Mouse (Mus musculus) retina, embryonic 14.5 days (tissue): Measurements from ENCODE around the gene Rgl1.

Experiments
- DNase-seq: peaks from one replicate; pipeline ENCODE4 v3.0.0-alpha.2; 2015; ENCODE audit warnings: low spot score

Rgl1 gene

DNA sequence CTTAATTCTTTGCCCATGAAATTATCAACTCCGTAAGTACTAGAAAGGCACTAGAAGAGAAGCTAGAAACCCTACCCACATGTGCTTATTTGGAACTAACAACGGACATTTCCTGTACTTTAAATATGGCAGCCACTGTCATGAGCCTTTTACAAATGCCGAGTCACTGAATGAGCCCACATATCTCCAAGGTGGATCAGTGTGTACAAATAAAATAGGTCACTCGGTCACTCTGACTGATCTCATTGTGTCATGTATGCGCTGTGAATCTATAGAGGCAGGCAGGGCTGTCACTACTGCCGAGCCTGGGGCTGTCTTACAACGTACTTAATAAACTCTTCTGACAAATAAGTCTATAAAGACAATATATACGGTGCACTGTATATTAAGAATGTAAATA is 181.2 kb downstream of the Rgl1 start:
- peak; percentile 39 for DNase-seq

DNA sequence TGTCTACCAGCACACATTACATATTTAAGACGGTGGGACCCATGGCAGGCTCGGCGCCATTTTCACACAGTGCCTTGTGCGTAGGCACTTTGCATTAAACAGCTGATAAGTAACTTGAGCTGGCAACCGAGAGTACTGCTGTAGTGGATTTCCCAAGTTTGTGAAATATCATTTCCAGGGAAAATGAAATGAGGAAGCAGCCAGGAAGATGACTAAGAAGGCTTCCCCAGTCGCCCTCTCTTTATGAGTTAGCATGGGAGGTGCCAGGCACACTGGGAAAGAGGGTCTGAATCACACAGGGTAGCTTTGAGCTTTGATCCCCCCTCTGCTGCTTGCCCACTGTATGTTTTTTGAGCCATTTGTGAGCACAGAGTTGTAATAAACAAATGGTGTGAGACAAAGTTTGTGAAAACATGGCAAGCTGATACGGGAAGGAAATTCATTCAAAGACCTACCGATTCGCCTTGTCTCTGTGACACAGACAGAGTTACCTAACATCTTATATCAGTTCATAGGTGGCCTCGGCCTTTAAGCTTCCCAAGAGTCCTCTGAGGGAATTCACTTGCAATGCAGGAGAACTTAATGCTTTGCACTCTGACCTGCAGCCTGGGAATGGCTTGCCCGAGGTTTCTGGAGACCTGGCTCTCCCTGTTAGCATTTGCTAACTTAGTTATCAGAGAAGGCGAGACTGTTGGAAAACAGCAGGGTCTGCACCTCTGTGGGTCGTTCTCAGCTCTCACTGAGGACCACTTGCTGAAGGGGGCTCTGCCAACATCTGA is 184.8 kb downstream of the Rgl1 start:
- DNase-seq, result no peak

DNA sequence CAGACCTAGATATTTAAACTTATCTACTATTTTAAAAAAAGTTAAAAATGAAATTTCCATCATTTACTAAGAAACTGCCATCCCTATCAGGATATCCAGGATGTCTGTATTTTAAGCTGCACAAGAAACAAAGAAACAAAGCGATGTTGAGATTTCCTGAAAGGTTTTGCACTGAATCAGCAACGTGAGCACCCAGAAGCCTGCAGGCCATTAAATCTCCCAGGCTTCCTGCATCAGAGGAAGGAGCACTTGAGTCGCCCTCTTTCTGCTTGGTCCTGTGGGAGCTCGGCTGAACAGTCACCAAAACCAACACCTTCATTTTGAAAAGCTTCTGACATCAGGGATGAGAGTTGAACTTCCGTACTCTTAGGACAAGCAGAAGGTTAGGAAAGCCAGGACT is 187.2 kb downstream of the Rgl1 start:
- DNase-seq, result no peak

DNA sequence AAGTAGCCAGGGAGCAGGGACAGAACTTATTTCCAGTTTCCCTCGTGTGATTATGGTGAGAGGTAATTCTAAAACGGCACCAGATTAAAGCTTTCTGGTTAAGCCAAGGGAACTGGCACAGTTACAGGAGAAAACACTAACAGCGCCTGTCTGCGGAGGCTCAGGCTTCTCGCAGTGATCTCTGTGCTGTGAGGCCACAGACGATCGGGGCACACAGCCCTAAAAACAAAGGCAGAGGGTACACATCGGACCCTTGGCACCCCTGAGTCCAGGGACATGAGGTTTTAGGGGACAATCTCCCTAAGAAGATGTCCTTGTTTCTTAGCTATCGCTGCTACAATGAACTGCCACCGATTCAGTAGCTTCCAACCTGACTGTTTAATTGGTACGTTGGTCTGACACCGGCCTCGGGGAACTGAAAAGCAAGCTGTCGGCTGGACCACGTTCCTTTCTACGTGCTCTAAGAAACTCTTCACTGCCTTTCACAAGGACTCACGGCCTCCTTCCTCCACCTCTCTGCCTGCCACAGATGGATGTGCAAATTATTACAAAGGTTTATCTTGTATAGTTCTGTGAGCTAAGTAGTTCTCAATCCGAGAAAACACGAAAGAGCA is 187.9 kb downstream of the Rgl1 start:
- DNase-seq, result no peak

DNA sequence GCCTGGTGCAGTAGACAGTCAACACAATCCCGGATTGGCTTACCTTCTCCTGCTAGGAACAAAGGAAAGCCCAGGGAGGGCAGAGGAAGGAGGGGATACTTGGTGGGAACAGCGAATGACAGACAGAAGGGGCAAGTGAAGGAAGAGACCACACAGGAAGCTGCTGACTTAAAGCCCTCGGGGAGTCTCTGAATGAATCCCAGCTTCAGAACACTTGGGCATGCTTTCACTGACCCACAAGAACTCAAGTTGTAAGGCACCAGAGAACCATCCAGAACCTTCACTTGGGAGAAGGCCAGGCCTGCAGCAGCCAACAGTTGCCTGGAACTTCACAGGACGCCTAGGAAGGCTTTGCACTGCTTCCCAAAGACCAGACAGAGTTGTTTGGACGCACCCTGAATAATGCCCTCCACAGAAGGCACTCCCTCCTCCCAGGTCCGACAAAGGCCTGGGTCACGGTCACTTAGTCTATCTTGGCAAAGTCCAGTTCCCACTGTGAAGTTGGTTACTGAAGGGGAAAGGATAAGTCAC is 189.5 kb downstream of the Rgl1 start:
- DNase-seq, result peak; percentile 46

DNA sequence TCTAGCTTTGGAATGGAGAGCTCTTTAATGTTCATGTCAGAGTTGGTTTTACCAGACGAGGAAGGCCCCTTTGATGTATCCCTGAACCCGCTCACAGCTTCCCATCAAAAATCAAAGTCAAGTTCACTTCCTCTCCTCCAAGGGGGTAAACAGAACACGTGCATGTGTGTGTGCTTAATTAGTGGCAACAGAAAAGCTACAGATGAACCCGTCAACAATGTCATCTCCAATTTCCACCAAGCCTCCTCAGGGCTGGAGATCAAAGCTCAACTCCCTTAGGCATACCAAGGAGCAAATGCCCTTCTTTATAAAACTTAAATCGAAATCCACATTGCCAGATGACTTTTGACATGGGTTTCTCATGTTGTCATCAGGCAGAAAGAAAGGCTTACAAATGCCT is 191.1 kb downstream of the Rgl1 start:
- DNase-seq, result peak; percentile 41

DNA sequence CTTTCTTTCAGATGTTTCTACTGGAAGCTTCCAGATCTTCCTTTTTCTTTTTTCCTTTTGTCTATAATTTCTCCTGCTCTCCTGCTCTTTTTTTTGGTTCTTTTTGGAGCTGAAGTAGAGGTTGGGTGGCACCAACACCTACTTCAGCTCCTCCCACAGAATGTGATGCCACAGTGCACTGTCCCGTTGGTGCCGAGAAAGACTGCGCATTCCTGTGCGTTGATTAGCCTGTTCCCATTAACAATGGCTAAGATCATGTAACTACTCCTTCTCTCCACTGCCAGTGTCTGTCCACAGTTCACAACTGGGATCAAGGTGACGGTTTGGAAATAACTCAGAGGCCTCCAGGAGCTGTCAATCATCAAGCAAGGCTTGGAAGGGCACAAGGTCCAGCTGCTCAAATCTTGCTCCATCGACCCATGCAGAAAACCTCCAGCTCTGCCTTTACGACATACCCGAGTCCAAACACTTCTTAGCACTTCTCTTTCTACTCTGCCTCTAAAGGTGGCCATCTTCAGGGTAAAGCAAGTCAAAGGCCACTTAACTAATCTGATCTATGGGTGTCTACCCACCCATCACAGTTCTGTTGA is 192.6 kb downstream of the Rgl1 start:
- no peak for DNase-seq

DNA sequence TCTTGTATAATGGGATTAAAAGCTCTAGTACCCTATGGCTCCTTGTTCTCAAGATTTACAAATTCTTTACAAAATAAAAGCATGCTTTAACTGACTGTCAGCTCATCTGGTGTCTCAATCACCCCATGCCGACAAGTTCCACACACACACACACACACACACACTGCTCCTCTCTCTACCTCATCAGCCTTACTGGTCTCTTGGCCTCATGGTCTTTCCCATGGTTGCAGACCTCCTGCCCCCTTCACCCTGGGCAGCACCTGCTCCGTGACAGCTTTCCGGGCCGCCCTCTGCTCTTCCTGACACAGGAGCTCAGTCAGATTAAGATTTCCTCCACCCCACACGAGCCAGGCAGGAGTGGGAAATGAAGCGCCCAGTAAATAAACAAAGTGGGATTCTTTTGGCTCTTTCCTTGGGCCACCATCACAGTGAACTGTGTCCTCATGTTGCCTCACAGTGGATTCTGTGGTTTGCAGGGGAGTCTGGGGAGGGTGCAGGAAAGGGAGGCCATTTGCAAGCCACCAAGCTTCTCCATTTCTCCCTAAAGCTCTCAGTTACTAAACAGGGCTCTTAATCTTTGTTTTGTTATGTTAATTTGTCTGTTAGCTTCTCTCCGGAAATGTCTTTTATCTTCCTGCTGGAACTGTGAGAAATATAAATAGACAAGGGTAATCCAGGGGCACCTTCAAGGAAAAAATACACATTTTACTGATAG is 193.2 kb downstream of the Rgl1 start:
- DNase-seq, result no peak

DNA sequence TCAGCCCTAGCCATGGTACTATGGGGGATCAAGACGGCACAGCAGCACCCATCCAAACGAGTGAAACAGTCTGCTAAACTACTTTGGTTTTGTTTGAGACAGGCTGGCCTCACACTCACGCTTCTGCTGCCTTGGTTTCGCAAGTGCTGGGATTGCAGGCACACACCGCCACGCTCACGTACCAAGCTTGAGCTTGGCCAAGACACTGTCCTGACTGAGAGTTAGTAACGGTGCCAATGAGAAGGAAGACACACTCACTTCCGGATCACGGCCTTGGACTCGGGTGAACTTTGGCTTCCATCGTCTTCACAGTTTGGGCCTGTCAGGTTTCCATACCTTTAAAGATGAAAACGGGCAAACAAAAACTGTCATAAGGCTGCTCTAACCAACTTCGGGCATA is 194.8 kb downstream of the Rgl1 start:
- DNase-seq, result no peak

DNA sequence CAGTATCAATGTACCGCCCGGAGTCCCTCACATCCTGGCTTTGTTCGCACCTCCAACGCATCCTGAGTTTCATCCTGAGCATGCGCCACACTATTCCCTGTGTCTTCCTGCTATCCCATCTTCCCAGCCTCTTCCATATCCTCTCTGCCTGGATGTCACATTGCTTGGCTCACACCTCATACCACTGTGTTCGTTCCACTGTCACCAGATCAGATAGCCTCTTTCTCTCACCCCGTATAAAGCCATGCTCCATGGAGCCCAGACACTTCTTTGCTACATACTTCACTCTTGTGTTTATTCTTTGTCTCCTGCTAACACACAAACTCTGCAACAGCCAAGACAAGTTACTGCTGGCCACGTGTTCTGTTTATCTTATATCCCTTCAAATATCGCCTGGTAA is 195.5 kb downstream of the Rgl1 start:
- no peak for DNase-seq

DNA sequence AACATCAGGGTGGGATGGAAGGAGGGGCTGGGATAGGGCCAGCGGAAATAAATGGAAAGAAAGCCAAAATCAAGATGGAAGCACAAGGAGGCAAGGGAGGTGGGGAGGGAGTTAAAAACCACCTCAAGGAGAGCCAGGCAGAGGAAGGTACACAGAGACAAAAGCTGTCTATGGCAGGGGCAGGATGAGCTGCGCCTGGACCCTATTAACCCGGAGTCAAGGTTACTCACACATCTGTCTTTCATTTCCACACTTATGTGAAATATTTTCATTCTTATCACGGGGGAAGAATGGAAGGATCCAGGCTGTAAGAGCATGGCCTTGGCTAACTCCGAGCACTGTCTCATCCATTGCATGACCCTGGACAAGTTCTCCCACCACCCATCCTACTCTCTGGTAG is 202.9 kb downstream of the Rgl1 start:
- no peak for DNase-seq

DNA sequence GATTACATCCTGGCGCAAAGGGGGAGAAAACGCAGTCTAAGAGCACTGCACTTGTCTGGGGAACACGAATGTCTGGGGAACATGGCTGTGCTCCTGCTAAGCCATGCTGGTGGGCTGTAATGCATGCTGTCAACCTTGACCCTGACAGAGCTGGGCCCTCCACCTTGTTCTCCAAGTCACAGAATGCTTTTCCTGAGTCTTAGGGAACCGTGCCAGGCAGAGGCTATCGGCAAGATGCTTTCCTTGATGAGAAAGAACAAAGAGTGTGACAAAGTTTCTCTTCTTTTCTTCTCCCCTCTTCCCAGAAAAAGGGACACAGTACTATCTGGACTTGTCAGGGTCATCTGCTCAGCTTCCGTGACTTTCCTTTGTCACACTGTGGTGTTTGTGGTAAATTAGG is 203.3 kb downstream of the Rgl1 start:
- no peak for DNase-seq

DNA sequence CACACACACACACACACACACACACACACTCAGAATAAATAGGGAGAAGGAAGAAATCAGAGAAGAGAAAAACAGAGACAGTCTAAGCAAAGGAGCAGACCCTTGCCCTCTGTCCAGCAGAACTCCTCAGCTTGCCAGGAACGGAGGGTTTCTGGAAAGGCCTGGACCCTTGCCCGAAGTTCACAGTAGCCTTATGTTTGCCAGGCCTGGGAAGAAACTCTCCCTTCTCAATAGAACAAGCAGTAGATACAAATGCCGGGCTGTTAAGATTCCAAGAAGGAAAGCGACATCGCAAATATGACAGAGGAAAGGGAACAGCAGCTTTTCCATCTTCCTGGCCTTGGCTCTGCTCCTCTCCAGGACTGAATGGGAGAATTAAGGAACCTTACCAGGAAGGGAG is 205.7 kb downstream of the Rgl1 start:
- no peak for DNase-seq

DNA sequence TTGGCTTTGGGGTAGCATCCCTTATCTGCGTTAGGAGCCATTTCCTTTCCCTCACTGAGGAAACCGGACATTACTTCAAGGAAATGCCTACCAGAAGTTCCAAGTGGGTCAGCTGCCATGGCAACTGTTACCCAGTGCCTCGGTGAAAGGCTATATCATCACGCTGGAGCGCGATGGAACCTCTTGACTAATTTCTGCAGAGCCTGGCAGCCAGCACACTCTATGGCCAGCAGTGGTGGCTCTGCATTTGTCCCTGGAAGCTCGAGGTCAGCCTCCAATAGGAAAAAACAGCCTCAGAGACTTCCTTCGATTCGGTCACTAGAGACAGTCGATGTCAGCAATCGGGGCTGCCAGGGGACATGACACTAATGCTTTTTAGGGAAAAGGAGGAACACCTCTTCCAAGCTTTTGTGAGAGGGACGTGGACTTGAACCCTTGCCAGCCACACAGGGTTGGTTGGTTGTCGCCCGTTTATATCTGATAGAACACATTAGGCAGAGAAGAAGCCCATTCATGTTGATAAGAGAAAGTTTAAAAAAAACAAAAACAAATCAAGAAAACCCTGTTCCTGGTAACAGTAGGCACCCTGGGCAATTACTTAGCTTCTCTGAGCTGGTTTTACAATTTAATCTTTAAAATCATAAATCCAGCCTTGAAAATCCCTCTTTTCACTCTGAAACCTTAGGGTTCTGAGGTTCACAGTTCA is 209.4 kb downstream of the Rgl1 start:
- peak; percentile 73 for DNase-seq

DNA sequence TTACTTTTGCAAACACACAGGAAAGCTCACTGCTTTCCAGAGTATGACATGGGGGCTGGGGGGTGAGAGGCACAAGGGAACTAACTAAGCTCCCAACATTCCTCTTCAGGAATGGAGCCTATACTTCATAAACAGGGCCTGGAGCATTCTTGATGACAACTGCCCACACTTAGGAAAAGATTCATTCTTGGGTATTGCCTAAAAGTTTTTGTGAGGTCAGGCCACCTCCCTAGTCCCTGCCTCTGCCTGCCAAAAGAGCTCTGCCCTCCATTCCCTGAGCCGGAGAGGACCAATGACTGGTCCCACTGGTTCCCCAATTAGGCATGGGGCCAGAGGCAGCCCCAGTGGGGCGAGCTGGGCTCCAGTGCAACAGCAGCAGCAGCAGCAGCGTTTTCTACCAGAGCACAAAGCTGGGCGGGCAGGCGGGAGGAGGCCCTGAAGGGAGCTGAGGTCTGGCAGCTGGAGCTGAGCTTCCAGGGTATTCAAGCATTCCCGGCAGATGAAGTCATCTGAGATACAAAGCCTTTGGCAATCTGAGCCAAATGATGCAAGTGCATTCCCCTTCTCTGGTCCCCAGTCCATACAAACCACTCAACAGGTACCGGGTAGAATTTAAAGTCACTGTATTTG is 210.1 kb downstream of the Rgl1 start:
- DNase-seq, result peak; percentile 83

DNA sequence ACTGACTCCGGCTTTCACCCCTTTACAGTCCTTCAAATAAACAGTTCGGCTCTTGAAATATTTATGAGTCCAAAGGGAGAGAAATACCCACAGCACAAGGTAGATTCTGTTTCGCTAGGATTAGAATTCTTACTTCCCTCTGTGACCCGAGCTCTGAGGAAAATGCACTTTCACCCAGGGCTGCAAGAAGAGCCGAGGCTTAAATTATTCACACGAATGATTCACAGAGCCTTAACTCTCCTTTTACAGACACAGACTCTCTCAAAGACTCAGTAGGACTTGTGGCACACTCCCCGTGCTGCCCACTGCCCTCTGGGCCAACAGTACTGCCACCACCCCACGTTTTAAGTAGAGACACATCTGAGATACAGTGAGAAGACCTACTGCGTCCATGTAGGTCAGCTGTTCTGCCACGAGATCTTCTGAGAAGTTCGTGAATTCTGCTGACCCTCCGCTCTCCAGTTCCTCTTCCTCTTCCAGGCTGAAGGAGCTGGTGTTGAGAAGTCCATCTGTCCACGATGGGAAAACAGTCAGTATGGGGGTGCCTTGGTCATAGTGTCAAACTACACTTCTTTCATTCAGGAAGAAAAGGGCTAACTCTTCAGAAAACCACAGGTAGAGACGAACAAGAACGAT is 212.1 kb downstream of the Rgl1 start:
- no peak for DNase-seq

DNA sequence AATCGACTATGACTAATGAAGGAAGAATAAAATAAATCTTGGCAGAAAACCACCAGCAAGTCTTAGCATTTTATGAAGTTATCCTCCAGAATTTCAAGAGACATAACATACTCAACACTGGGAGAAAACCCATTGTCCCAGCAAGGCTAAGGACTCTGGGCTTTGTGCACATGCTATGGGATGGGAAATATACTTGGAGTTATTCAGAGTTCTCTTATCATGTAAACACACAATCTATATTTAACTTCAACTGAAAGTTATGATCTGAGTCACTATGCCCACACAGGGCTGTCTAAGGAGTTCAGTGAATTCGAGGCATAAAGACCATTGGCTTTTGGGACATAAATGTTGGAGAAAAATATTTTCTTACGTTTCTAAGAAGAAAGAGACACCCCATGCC is 215.2 kb downstream of the Rgl1 start:
- DNase-seq, result no peak

DNA sequence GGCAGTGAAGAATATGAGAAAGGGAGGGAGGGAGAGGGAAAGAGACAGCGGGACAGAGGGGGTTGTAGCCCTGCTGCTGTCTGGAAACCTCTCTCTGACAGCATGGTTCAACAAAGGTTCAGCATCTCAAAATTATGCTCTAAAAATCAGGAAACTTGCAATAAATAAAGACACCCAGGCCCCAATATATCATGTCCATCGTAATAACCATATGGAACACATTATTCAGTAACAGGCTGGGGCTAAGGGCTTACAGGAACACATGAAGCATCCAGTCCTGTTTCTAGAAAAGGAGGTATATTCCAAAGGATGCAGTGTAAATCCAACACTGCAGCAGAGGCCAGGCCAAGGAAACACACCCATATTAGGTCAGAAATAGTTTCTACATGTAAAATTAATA is 215.6 kb downstream of the Rgl1 start:
- no peak for DNase-seq

DNA sequence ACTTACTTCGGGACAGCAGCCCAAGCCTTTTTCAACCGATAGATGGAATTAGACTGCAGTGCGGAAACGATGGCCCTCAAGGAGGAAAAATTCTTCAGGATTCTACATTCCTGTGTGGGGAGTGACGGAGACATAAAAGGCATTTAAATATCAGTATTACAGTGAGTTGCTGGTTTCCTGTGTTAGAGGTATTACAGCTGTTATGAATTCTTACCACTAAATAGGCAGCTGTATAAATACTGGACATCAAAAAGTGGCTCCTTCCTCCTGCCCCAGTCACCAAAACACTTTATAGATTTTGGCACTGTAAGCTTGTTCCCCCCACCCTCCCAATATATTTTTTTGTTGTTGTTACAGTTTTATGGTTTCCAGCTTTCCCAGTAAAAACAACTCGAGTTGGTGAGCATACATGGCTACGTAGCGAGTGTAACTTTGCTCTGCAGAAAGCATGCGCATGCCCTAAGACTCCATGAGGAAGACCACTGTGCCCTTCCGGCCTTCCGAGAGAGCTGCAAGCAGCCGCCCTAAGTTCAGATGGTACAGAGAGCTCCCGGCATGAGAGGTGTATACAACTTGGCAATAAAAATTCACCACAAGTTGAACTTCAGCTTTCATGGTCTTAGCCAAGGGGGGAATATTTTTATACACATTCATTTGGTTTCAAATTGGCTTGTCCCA is 217.0 kb downstream of the Rgl1 start:
- DNase-seq, result no peak

DNA sequence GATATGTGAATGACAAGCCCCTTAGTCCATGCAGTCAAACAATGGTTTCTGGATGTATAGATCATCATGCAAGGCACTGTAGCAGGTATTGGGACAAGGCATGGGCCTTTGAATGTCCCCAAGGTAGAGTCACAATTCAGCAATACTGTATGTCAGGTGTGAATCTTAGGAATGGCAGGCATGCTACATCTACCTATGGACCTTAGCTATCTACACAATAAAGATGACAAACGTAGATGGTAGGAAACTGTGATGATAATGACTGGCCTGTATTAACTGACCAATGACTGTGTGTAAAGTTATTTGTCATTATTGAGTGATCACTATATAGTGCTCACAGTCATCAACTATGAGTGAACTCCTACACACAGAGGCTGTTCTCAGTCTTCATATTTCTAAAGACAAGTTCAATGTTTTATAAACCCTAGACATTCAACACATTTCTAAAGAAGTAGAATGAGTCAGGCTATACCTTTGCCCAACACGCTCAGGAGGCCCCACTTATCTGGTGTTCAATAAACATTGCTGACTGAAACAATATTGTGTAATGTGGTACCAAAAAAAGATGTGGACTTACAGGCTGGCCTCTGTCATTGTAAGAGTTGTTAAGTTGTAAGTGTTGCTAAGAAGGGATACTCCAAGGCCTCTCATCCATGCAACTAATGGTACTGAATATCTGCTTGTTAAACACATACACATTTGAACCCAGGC is 222.5 kb downstream of the Rgl1 start:
- no peak for DNase-seq
